Mouse (Mus musculus): Measurements from ENCODE around the gene Ddx4. TPM values are rescaled to one million over a fixed set of nuclear protein-coding genes. Genes with fewer than 3 reads are reported as not detected.

Ddx4 gene
- polyA plus RNA-seq, 1 experiment from 2014 or later = 0.18 TPM

DNA sequence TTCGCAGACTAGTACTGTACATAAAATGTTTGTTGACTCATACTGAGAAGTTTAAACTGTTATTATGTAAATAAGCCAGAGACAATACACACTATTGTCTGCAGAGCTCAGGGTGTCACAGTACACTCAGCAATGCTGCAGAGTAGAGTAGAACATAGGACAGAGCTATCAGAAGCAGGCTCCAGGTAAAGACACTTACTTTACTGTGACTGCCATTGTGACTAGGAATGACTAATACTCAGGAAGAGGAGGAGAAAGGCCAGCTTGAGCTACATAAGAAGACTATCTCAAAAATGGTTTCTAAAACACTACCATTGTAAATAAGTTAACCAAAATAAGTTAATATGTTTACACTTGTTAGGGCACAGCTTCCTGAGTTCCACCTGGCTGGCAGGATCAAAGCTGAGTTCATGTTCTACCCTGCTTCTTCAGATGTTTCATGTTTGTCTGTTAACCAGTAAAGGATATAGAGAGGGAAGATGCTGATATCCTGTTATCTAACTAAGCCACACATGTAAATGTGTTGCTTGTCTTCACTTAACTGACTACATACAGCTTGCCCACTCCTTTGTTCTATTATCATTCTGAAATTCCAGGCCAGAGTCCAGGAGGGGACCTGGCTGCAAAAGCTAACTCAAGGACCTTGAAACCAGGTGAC, 6.6 kb downstream of the Ddx4 start:
- 73% methylated on average over 1 of the region's 1 CpGs for WGBS
- H3K9me3 ChIP-seq (ENCODE audit: control insufficient read depth, low read length) = no peaks in the 10 kb centered on the region
- H3K4me2 ChIP-seq (ENCODE audit: low read depth, low read length) = no peak overlapping the region
- H3K4me3 ChIP-seq (ENCODE audit: low read length) = no peak overlapping the region
- H3K27me3 ChIP-seq (ENCODE audit: control insufficient read depth, insufficient read depth, low read depth, low read length) = no peaks in the 10 kb centered on the region
- H3K27ac ChIP-seq (ENCODE audit: low read length) = no peak overlapping the region
- no peak overlapping the region for H3K9ac ChIP-seq (ENCODE audit: low read length)
- no peak for ATAC-seq (ENCODE audit: low read depth)
- no peaks in the 10 kb centered on the region for H3K36me3 ChIP-seq (ENCODE audit: control insufficient read depth, insufficient read depth, low read length)
- H3K4me1 ChIP-seq (replicated peaks; ENCODE audit: control insufficient read depth, insufficient read depth, low read length) = no peaks in the 10 kb centered on the region

DNA sequence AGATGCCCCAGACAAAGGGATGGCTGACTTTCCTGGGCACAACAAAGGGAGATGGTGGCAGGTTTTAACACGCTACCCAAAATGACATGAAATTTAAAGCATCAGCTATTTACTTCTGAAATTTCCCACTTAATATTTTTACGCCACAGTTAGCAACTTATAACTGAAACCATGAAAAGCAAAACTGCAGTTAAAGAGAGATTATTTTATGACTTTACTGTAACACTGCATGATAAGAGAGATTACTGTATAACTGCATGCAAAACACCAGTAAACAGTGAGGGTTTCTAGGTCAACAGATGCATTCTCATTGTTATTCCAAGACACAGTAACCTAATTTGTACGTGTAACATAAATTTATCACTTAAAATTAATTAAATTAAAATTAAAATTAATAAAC, 7.3 kb downstream of the Ddx4 start:
- Histone ChIP-seq H3K36me3 (ENCODE audit: control insufficient read depth, insufficient read depth, low read length) (no peaks in the 10 kb centered on the region), H3K9ac (ENCODE audit: low read length) (no peak overlapping the region), H3K27ac (ENCODE audit: low read length) (no peak overlapping the region), H3K27me3 (ENCODE audit: control insufficient read depth, insufficient read depth, low read depth, low read length) (no peaks in the 10 kb centered on the region), H3K9me3 (ENCODE audit: control insufficient read depth, low read length) (no peaks in the 10 kb centered on the region), H3K4me2 (ENCODE audit: low read depth, low read length) (no peak overlapping the region), H3K4me1 (replicated peaks; ENCODE audit: control insufficient read depth, insufficient read depth, low read length) (no peaks in the 10 kb centered on the region), H3K4me3 (ENCODE audit: low read length) (no peak overlapping the region)
- no peak for ATAC-seq (ENCODE audit: low read depth)
- 78% methylated on average over 3 of the region's 3 CpGs for whole genome bisulfite sequencing

DNA sequence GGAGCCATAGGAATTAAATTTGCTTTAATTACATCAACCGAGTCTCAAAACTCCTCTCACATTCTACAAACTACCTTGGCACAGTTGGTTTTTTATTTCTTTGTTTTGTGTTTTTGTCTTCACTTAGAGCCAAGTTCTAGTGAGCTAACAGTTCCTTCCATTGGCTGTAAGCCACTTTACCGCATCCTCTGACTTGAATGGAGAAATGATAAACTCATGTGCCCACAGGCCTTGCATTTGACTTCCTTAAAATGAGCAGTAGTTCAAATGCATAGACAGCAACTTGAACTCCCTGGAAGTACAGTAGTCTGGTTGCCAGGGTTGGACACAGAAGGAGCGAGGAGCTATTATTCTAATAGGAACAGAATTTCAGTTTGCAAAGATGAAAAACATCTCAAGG, 9.4 kb downstream of the Ddx4 start:
- WGBS = 91% methylated on average over 3 of the region's 3 CpGs

DNA sequence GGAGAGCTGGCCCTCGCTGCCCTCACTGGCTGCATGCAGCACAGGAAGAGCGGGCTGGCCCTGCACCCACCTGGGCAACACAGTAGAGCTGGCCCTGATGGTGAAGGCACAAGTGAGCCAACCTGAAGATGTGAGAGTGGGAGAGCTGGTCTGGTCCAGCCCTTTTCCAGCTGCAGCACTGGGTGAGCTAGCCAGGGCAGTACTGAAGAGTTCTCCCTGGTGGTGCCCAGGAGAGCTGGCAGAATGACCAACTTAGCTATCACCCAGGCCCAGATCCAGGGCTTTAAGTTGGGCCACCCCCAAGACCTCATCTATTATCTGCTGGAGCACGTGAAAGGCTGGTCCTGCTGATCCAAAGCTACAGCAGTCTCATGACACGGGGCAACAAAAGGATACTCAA, 13.2 kb downstream of the Ddx4 start:
- H3K27me3 ChIP-seq (ENCODE audit: control insufficient read depth, insufficient read depth, low read depth, low read length) = no peaks in the 10 kb centered on the region
- no peak overlapping the region for H3K27ac ChIP-seq (ENCODE audit: low read length)
- no peaks in the 10 kb centered on the region for H3K4me1 ChIP-seq (replicated peaks; ENCODE audit: control insufficient read depth, insufficient read depth, low read length)
- no peaks in the 10 kb centered on the region for H3K9me3 ChIP-seq (ENCODE audit: control insufficient read depth, low read length)
- ATAC-seq (ENCODE audit: low read depth) = no peak
- H3K36me3 ChIP-seq (ENCODE audit: control insufficient read depth, insufficient read depth, low read length) = no peaks in the 10 kb centered on the region
- WGBS = 57% methylated on average over 4 of the region's 4 CpGs
- no peak overlapping the region for H3K9ac ChIP-seq (ENCODE audit: low read length)
- no peak overlapping the region for H3K4me3 ChIP-seq (ENCODE audit: low read length)
- H3K4me2 ChIP-seq (ENCODE audit: low read depth, low read length) = no peak overlapping the region

More for the DNA sequence above, 9.4 kb downstream of the Ddx4 start:
- ATAC-seq (ENCODE audit: low read depth) = no peak
- Histone ChIP-seq H3K4me1 (replicated peaks; ENCODE audit: control insufficient read depth, insufficient read depth, low read length) (no peaks in the 10 kb centered on the region), H3K4me3 (ENCODE audit: low read length) (no peak overlapping the region), H3K9ac (ENCODE audit: low read length) (no peak overlapping the region), H3K36me3 (ENCODE audit: control insufficient read depth, insufficient read depth, low read length) (no peaks in the 10 kb centered on the region), H3K9me3 (ENCODE audit: control insufficient read depth, low read length) (no peaks in the 10 kb centered on the region), H3K4me2 (ENCODE audit: low read depth, low read length) (no peak overlapping the region), H3K27me3 (ENCODE audit: control insufficient read depth, insufficient read depth, low read depth, low read length) (no peaks in the 10 kb centered on the region), H3K27ac (ENCODE audit: low read length) (no peak overlapping the region)

DNA sequence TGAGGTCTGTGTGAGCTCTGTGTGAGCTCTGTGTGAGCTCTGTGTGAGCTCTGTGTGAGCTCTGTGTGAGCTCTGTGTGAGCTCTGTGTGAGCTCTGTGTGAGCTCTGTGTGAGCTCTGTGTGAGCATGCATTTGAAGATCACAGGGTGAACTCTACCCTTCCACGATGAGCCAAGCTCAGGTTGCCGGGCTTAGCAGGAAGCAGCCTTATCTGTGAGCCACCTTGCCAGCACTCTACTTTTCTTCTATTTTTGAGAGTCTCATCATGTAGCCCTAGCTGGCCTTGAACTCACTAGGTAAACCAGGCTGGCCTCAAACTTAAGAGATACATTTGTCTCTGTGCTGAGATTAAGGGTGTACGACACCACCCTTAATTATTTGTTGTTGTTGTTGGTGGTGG, 15.8 kb downstream of the Ddx4 start:
- H3K27ac ChIP-seq (ENCODE audit: low read length) = no peak overlapping the region

DNA sequence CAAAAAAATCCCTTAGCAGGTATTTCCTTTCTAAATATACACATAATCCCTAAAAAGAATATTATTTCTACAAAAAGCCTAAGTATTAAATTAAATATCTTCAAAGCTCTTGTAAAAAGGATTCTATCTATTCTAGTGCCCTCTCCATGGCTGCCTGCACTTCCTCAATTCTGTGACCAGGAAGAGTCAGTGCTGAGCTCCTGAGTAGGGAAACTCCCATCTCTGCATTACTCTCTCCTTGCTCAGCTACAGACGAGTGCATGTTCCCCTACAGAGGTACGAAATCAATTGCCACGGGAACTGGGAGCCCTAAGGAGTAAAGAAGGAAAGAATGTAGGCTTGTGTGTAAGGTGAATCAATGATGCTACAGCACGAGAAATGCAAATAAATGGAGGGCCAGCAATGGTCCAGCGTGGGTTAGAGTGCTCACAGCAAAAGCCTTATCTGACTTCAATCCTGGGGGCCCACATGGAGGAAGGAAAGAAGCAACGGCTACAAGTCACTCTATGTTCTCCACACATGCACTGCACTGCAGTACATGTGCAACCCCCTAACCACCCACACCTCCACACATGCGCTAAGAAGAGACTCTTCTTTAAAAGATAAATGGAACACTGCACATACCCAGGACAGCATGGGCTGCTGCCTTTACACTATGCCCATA, 17.0 kb downstream of the Ddx4 start:
- Histone ChIP-seq H3K9me3 (ENCODE audit: control insufficient read depth, low read length) (no peaks in the 10 kb centered on the region), H3K27me3 (ENCODE audit: control insufficient read depth, insufficient read depth, low read depth, low read length) (no peaks in the 10 kb centered on the region), H3K36me3 (ENCODE audit: control insufficient read depth, insufficient read depth, low read length) (no peaks in the 10 kb centered on the region), H3K9ac (ENCODE audit: low read length) (no peak overlapping the region), H3K4me3 (ENCODE audit: low read length) (no peak overlapping the region), H3K4me2 (ENCODE audit: low read depth, low read length) (no peak overlapping the region), H3K27ac (ENCODE audit: low read length) (no peak overlapping the region), H3K4me1 (replicated peaks; ENCODE audit: control insufficient read depth, insufficient read depth, low read length) (no peaks in the 10 kb centered on the region)
- no peak for ATAC-seq (ENCODE audit: low read depth)
- 51% methylated on average over 7 of the region's 7 CpGs for WGBS

More for the DNA sequence above, 15.8 kb downstream of the Ddx4 start:
- WGBS = 35% methylated on average over 3 of the region's 3 CpGs
- no peaks in the 10 kb centered on the region for H3K27me3 ChIP-seq (ENCODE audit: control insufficient read depth, insufficient read depth, low read depth, low read length)
- no peak overlapping the region for H3K9ac ChIP-seq (ENCODE audit: low read length)
- no peaks in the 10 kb centered on the region for H3K36me3 ChIP-seq (ENCODE audit: control insufficient read depth, insufficient read depth, low read length)
- no peaks in the 10 kb centered on the region for H3K9me3 ChIP-seq (ENCODE audit: control insufficient read depth, low read length)
- no peak overlapping the region for H3K4me2 ChIP-seq (ENCODE audit: low read depth, low read length)
- H3K4me1 ChIP-seq (replicated peaks; ENCODE audit: control insufficient read depth, insufficient read depth, low read length) = no peaks in the 10 kb centered on the region
- no peak for ATAC-seq (ENCODE audit: low read depth)
- H3K4me3 ChIP-seq (ENCODE audit: low read length) = no peak overlapping the region

DNA sequence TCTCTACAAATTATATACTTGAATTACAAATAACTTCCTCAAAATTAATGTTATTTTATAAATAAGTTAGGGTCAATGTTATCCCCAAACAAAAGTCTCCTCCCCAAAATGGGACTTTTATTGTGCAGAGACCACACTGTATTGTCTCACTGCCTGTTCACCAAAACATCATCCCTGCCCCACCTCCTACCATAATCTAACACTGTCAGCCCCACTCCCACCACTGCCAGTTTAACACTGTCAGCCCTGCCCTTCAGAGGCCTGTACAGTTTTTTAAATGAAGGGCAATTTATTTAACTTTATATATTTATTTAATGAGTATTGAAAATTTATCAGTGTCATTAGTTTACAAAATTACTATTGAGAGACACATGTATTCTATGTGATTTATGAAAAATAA, 26.7 kb downstream of the Ddx4 start:
- no peak overlapping the region for H3K4me3 ChIP-seq (ENCODE audit: low read length)
- no peaks in the 10 kb centered on the region for H3K36me3 ChIP-seq (ENCODE audit: control insufficient read depth, insufficient read depth, low read length)
- no peaks in the 10 kb centered on the region for H3K27me3 ChIP-seq (ENCODE audit: control insufficient read depth, insufficient read depth, low read depth, low read length)
- ATAC-seq (ENCODE audit: low read depth) = no peak
- no peak overlapping the region for H3K9ac ChIP-seq (ENCODE audit: low read length)
- no peaks in the 10 kb centered on the region for H3K4me1 ChIP-seq (replicated peaks; ENCODE audit: control insufficient read depth, insufficient read depth, low read length)
- no peaks in the 10 kb centered on the region for H3K9me3 ChIP-seq (ENCODE audit: control insufficient read depth, low read length)
- no peak overlapping the region for H3K4me2 ChIP-seq (ENCODE audit: low read depth, low read length)
- H3K27ac ChIP-seq (ENCODE audit: low read length) = no peak overlapping the region

DNA sequence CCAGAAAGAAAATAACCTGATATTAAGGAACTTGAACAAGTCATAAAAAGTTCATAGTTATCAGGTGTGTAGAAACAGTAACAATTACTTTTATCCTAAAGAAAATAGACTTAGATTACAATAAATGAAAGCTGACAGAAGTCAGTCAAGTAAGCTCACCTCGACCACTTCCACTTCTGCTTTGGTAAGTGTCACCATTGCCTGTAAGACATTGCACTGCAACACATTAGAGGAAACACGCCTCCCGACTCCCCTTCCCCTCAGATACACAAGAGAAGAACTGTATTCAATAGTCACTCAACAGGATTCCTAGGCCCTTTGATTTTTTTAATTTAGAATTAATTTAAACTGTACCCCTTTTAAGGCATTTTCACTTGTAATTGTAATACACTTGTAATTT, 27.7 kb downstream of the Ddx4 start:
- no peak overlapping the region for H3K4me3 ChIP-seq (ENCODE audit: low read length)
- WGBS = 61% methylated on average over 3 of the region's 3 CpGs
- no peaks in the 10 kb centered on the region for H3K9me3 ChIP-seq (ENCODE audit: control insufficient read depth, low read length)
- no peak overlapping the region for H3K9ac ChIP-seq (ENCODE audit: low read length)
- no peaks in the 10 kb centered on the region for H3K4me1 ChIP-seq (replicated peaks; ENCODE audit: control insufficient read depth, insufficient read depth, low read length)
- no peak for ATAC-seq (ENCODE audit: low read depth)
- H3K27me3 ChIP-seq (ENCODE audit: control insufficient read depth, insufficient read depth, low read depth, low read length) = no peaks in the 10 kb centered on the region
- H3K27ac ChIP-seq (ENCODE audit: low read length) = no peak overlapping the region
- H3K4me2 ChIP-seq (ENCODE audit: low read depth, low read length) = no peak overlapping the region
- no peaks in the 10 kb centered on the region for H3K36me3 ChIP-seq (ENCODE audit: control insufficient read depth, insufficient read depth, low read length)

DNA sequence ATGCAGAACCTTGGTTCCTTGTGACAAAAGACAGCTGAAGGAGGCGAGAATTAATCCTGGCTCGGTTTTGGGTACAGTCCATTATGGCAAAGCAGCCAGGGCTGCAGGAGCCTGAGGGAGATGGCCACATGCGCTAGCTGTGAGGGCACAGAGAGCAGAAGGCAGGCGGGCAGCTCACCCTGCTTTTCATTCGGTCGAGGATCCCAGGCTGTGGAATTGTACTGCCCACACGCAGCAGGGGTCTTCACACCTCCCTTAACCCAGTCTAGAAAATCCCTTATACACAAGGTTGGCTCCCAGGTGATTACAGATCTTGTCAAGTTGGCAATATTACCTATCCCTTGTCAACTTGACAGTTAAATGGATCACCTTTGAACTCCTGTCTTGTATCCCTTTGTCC, 28.6 kb downstream of the Ddx4 start:
- WGBS = 55% methylated on average over 7 of the region's 7 CpGs
- Histone ChIP-seq H3K4me3 (ENCODE audit: low read length) (no peak overlapping the region), H3K9ac (ENCODE audit: low read length) (no peak overlapping the region), H3K4me1 (replicated peaks; ENCODE audit: control insufficient read depth, insufficient read depth, low read length) (no peaks in the 10 kb centered on the region), H3K4me2 (ENCODE audit: low read depth, low read length) (no peak overlapping the region), H3K36me3 (ENCODE audit: control insufficient read depth, insufficient read depth, low read length) (no peaks in the 10 kb centered on the region), H3K9me3 (ENCODE audit: control insufficient read depth, low read length) (no peaks in the 10 kb centered on the region), H3K27ac (ENCODE audit: low read length) (no peak overlapping the region), H3K27me3 (ENCODE audit: control insufficient read depth, insufficient read depth, low read depth, low read length) (no peaks in the 10 kb centered on the region)
- no peak for ATAC-seq (ENCODE audit: low read depth)
